Mouse (Mus musculus) layer of hippocampus, postnatal 14 days (tissue): Measurements from ENCODE around the gene Lin54. TPM values are rescaled to one million over a fixed set of nuclear protein-coding genes. Genes with fewer than 3 reads are reported as not detected.
A peak's percentile ranks its signal among the peaks of the same experiment; 100 is the strongest.
"Not testable (repeated sequence)": the region's sequence is repeated elsewhere in the genome, so short reads cannot be mapped to it uniquely, and the experiment has no call there.

Source experiments
- DNase-seq, 2 experiments: peaks; one replicate each; pipeline ENCODE4 v3.0.0; 2021 to 2022; ENCODE audit warnings: low spot score in 2 of 2, mixed read lengths in 1 of 2
- microRNA-seq, 2 experiments: library from miRNA; unstranded; fragments of <30 nt; microRNA quantifications; one replicate each; pipeline ENCODE4 v1.2.0; 2021
- total RNA-seq, 2 experiments: library from RNA; stranded (reverse); gene quantifications; 2 replicates each; pipeline ENCODE4 v1.2.3; 2021

The Lin54 gene
- total RNA-seq, 2 experiments from 2014 or later: 14.0 to 17.9 TPM

- DNase-seq: not testable (repeated sequence)
These were observed 74.6 kb downstream of the Lin54 start for GRCm38 (mm10) chr5:100425823-100426222.

GRCm38 (mm10) chr5:100424252-100424651 is 76.2 kb downstream of the Lin54 start:
- DNase-seq: no peak

GRCm38 (mm10) chr5:100423626-100424025 is 76.8 kb downstream of the Lin54 start:
- no peak for DNase-seq

GRCm38 (mm10) chr5:100418861-100419260 is 81.6 kb downstream of the Lin54 start:
- no peak for DNase-seq

- no peak for DNase-seq
These were observed 82.4 kb downstream of the Lin54 start for GRCm38 (mm10) chr5:100418077-100418476.

- DNase-seq: peak; percentile 93 to 97
These were observed 84.5 kb downstream of the Lin54 start, which contains the start of gene Sec31a for GRCm38 (mm10) chr5:100415761-100416590. Gene Sec31a, minus strand, starts transcription at chr5:100416234.

GRCm38 (mm10) chr5:100414474-100415196 is 85.8 kb downstream of the Lin54 start:
- no peak for DNase-seq

GRCm38 (mm10) chr5:100412886-100413285 is 87.6 kb downstream of the Lin54 start:
- no peak for DNase-seq

- no peak for DNase-seq
These were observed 90.2 kb downstream of the Lin54 start for GRCm38 (mm10) chr5:100410281-100410680.

GRCm38 (mm10) chr5:100408485-100408884 is 92.0 kb downstream of the Lin54 start:
- DNase-seq: no peak

- DNase-seq: no peak
These were observed 103.7 kb downstream of the Lin54 start for GRCm38 (mm10) chr5:100396753-100397152.

- no peak for DNase-seq
These were observed 106.8 kb downstream of the Lin54 start for GRCm38 (mm10) chr5:100393681-100394080.

- DNase-seq: no peak
These were observed 107.9 kb downstream of the Lin54 start for GRCm38 (mm10) chr5:100392436-100392955.

Small RNA genes lying within 50 kb of the gene (microRNA-seq; reads per million reads assigned to microRNA genes)
- gene Gm23222: 0 reads per million in 2 experiments

Other genes starting within 250 kb of the Lin54 start
- 100 to 1,000 TPM; 101 to 103 TPM for gene Sec31a, start 84.4 kb downstream of the Lin54 start, total RNA-seq
- 10 to 100 TPM; 75.5 to 77.9 TPM for gene Cops4, start 17.7 kb upstream of the Lin54 start, total RNA-seq
- gene Plac8, start 71.6 kb upstream of the Lin54 start, total RNA-seq: not detected
- gene Coq2, start 174.5 kb upstream of the Lin54 start, total RNA-seq: 10 to 100 TPM; 62.0 to 62.6 TPM
- gene Hpse, start 219.1 kb upstream of the Lin54 start, total RNA-seq: under 1 TPM; 0.72 to 0.90 TPM